ENCODE assay signal across 7 mouse cellular contexts in genomic region chr17:28350466-28351352, GRCm38 (mm10). TPM values are rescaled to one million over a fixed set of nuclear protein-coding genes. Genes with fewer than 3 reads are reported as not detected.
A peak's percentile ranks its signal among the peaks of the same experiment; 100 is the strongest.
DNase-seq lines count a peak whose midpoint lies in the region; ATAC-seq and TF ChIP-seq lines count a peak whose summit lies in the region.

Tead3 (minus strand) TSS chr17:28350817.

- TF ChIP-seq CTCF in bone marrow, adult 2 months (IDR thresholded peaks at IDR 0.05; ENCODE audit: control insufficient read depth, insufficient read depth, low read length): no peak
- TF ChIP-seq CTCF in liver, embryonic 14.5 days (IDR thresholded peaks at IDR 0.05; ENCODE audit: low read depth): 0 out of 2 replicates have a peak, but pooled peaks have one; percentile 16

- H3K4me1 ChIP-seq in bone marrow, adult 2 months (ENCODE audit: control insufficient read depth, insufficient read depth, low read length): no peaks in the 10 kb centered on the region
- peaks cover 9 to 13% of the 10 kb centered on the region in 2 experiments for H3K4me1 ChIP-seq in liver, embryonic 14.5 days (replicated peaks; ENCODE audit: control insufficient read depth in 2 of 2, insufficient read depth in 2 of 2, low read length in 1 of 2)
- peaks cover 41% of the 10 kb centered on the region for H3K4me1 ChIP-seq in neural tube, embryonic 12.5 days

- peak within 1 kb of the TSS; percentile 39; the same call in 1 of the 2 replicates for H3K27ac ChIP-seq in bone marrow, adult 2 months (ENCODE audit: control insufficient read depth, insufficient read depth, low read depth, low read length, poor library complexity)
- H3K27ac ChIP-seq in liver, embryonic 14.5 days: no peak within 1 kb of the TSS; the same call in 1 of the 2 replicates
- H3K27ac ChIP-seq in neural tube, embryonic 12.5 days: no peak within 1 kb of the TSS; the same call in 1 of the 2 replicates

- no peak for TF ChIP-seq EP300 in liver, embryonic 14.5 days (IDR thresholded peaks at IDR 0.05; ENCODE audit: low read depth)

- H3K36me3 ChIP-seq in liver, embryonic 14.5 days (replicated peaks; ENCODE audit: control insufficient read depth, insufficient read depth, low read depth): no peaks in the 10 kb centered on the region
- no peaks in the 10 kb centered on the region for H3K36me3 ChIP-seq in neural tube, embryonic 12.5 days

- WGBS in bone marrow, adult 2 months: under 1% methylated on average over 65 of the region's 73 CpGs
- WGBS in liver, embryonic 14.5 days (ENCODE audit: insufficient replicate concordance): under 1% methylated on average over 71 of the region's 73 CpGs
- under 1% methylated on average over 59 of the region's 73 CpGs for WGBS in neural tube, embryonic 12.5 days

- DNase-seq in MN1 (ENCODE audit: low spot score): peak; percentile 79
- DNase-seq in gastrocnemius, postnatal 25 days: peak; percentile 87
- peak; percentile 76 for DNase-seq in induced T-regulatory cell, adult 2 months (ENCODE audit: low read depth)
- DNase-seq in liver, embryonic 14.5 days (ENCODE audit: low read depth in 3 of 3, low spot score in 3 of 3): no peak
- DNase-seq in thymus, postnatal 10 days (ENCODE audit: low spot score in 2 of 2): peak; percentile 66 to 83

- peak within 1 kb of the TSS; percentile 91 for H3K4me2 ChIP-seq in liver, embryonic 14.5 days (ENCODE audit: low read depth)
- H3K4me2 ChIP-seq in neural tube, embryonic 12.5 days (replicated peaks): peak within 1 kb of the TSS; percentile 94

- peak within 1 kb of the TSS; percentile 54 for H3K4me3 ChIP-seq in bone marrow, adult 2 months (replicated peaks; ENCODE audit: control insufficient read depth, low read depth, low read length)
- peak within 1 kb of the TSS; percentile 71 to 72 for H3K4me3 ChIP-seq in liver, embryonic 14.5 days (ENCODE audit: insufficient read depth in 1 of 2, low read depth in 2 of 2, low read length in 2 of 2)
- peak within 1 kb of the TSS; percentile 65 for H3K4me3 ChIP-seq in neural tube, embryonic 12.5 days

- peaks cover 17% of the 10 kb centered on the region for H3K27me3 ChIP-seq in liver, embryonic 14.5 days (ENCODE audit: control insufficient read depth, insufficient read depth, low read length)
- peaks cover 38% of the 10 kb centered on the region for H3K27me3 ChIP-seq in neural tube, embryonic 12.5 days (replicated peaks)

- TF ChIP-seq POLR2A in bone marrow, adult 2 months (IDR thresholded peaks at IDR 0.05; ENCODE audit: borderline replicate concordance, control insufficient read depth, low read depth, low read length): no peak

- peak; percentile 74 for ATAC-seq in liver, embryonic 14.5 days (ENCODE audit: insufficient read depth)
- ATAC-seq in neural tube, embryonic 12.5 days (ENCODE audit: low FRiP score, low read depth): peak; percentile 66

- peak within 1 kb of the TSS; percentile 59 for H3K9ac ChIP-seq in liver, embryonic 14.5 days (replicated peaks)
- H3K9ac ChIP-seq in neural tube, embryonic 12.5 days: peak within 1 kb of the TSS; percentile 79

- H3K9me3 ChIP-seq in liver, embryonic 14.5 days (ENCODE audit: control insufficient read depth, low read length): no peaks in the 10 kb centered on the region
- H3K9me3 ChIP-seq in neural tube, embryonic 12.5 days: no peaks in the 10 kb centered on the region

RNA-seq across cellular contexts. Expression of gene Tead3, which starts in this region (rescaled TPM):
- 1.1 and 2.8 TPM in 2 replicates for polyA plus RNA-seq in bone marrow, adult 2 months (2011; ENCODE audit: insufficient read depth, insufficient read length, low replicate concordance, missing spikeins)
- 1 to 10 TPM; 6.9 to 8.8 TPM for total RNA-seq in gastrocnemius, postnatal 25 days (2021)
- polyA plus RNA-seq in liver, embryonic 14.5 days (2012; rRNA removed): 2.0 and 2.2 TPM in 2 replicates
- 0.52 and 0.63 TPM in 2 replicates for polyA plus RNA-seq in liver, embryonic 14.5 days (2014; fragmentation: Nextera tagmentation; extraction: Ambion mirVana)
- 3.5 and 4.8 TPM in 2 replicates for polyA plus RNA-seq in neural tube, embryonic 12.5 days (2016; fragmentation: Nextera tagmentation; extraction: Ambion mirVana)

Comparison
In these comparisons a context has a peak if more than half of its experiments do, and no peak if none do; other contexts are left out.
1. DNase-seq: peak in MN1 (single experiment), gastrocnemius, postnatal 25 days (single experiment), induced T-regulatory cell, adult 2 months (single experiment) and thymus, postnatal 10 days (2 of 2); none in liver, embryonic 14.5 days (0 of 3).
2. Peak in every context shown above with its lines, with median percentiles within 50 percentile points of each other: H3K4me3 ChIP-seq.